In genomic region chr1:76009601-76010000, GRCm38 (mm10) we compare ENCODE assay signal across 10 mouse cellular contexts.
A peak's percentile ranks its signal among the peaks of the same experiment; 100 is the strongest.
DNase-seq lines count a peak whose midpoint lies in the region; ATAC-seq and TF ChIP-seq lines count a peak whose summit lies in the region.
"Had no signal": no experiment of that assay in that cellular context is flagged by ENCODE, and none has a peak within 500 bp of the region (broad histone marks: within the 10 kb centered on the region; RNA-seq: fewer than 3 reads in every experiment).

No protein-coding gene starts in this region.

- no peak for ATAC-seq in hindbrain, embryonic 11.5 days (ENCODE audit: low FRiP score)
- no peak for ATAC-seq in hindbrain, postnatal 0 days
- ATAC-seq in embryonic facial prominence, embryonic 11.5 days (replicated peaks; ENCODE audit: insufficient number of reproducible peaks, low FRiP score, low TSS enrichment, low read depth): 0 out of 2 replicates have a peak, but pooled peaks have one; percentile 18
- ATAC-seq in cerebellum, adult (ENCODE audit: insufficient number of reproducible peaks, low FRiP score, low TSS enrichment): no peak
- ATAC-seq: intestine, postnatal 0 days had no signal

- H3K4me1 ChIP-seq in hindbrain, embryonic 11.5 days (replicated peaks; ENCODE audit: control insufficient read depth, insufficient read depth, low read length): no peaks in the 10 kb centered on the region
- no peaks in the 10 kb centered on the region for H3K4me1 ChIP-seq in hindbrain, postnatal 0 days (ENCODE audit: insufficient read depth, low read length)
- H3K4me1 ChIP-seq in embryonic facial prominence, embryonic 11.5 days (ENCODE audit: control insufficient read depth, insufficient read depth, low read length): no peaks in the 10 kb centered on the region; the same call in none of the 2 replicates

- H3K9ac ChIP-seq in hindbrain, embryonic 11.5 days (ENCODE audit: low read depth, low read length): no peak overlapping the region
- H3K9ac ChIP-seq in hindbrain, postnatal 0 days (replicated peaks; ENCODE audit: low read length): no peak overlapping the region
- no peak overlapping the region for H3K9ac ChIP-seq in embryonic facial prominence, embryonic 11.5 days (replicated peaks; ENCODE audit: low read length)
- H3K9ac ChIP-seq: embryonic facial prominence, embryonic 13.5 days had no signal

- intact Hi-C loops in heart, postnatal 25 days (cut with DNase I): no loop called here

- no peak overlapping the region for H3K27ac ChIP-seq in hindbrain, embryonic 11.5 days (ENCODE audit: low read depth, low read length)
- no peak overlapping the region for H3K27ac ChIP-seq in hindbrain, postnatal 0 days
- no peak overlapping the region for H3K27ac ChIP-seq in embryonic facial prominence, embryonic 11.5 days (replicated peaks; ENCODE audit: low read depth, low read length)
- H3K27ac ChIP-seq: embryonic facial prominence, embryonic 13.5 days had no signal

- H3K36me3 ChIP-seq in hindbrain, embryonic 11.5 days (ENCODE audit: control insufficient read depth, insufficient read depth, low read length): no peaks in the 10 kb centered on the region
- no peaks in the 10 kb centered on the region for H3K36me3 ChIP-seq in hindbrain, postnatal 0 days (ENCODE audit: insufficient read depth, low read length)
- H3K36me3 ChIP-seq in embryonic facial prominence, embryonic 11.5 days (replicated peaks; ENCODE audit: control insufficient read depth, insufficient read depth, low read depth, low read length): no peaks in the 10 kb centered on the region
- H3K36me3 ChIP-seq: embryonic facial prominence, embryonic 13.5 days had no signal

- H3K4me3 ChIP-seq in hindbrain, embryonic 11.5 days (ENCODE audit: low read depth, low read length): no peak overlapping the region
- H3K4me3 ChIP-seq in hindbrain, postnatal 0 days (ENCODE audit: low read length): no peak overlapping the region
- H3K4me3 ChIP-seq in embryonic facial prominence, embryonic 11.5 days (ENCODE audit: low read depth, low read length): no peak overlapping the region
- H3K4me3 ChIP-seq: embryonic facial prominence, embryonic 13.5 days had no signal

- TF ChIP-seq CTCF in hindbrain, postnatal 0 days (IDR thresholded peaks at IDR 0.05; ENCODE audit: low read depth): no peak

- H3K27me3 ChIP-seq in hindbrain, embryonic 11.5 days (ENCODE audit: control insufficient read depth, insufficient read depth, low read length): no peaks in the 10 kb centered on the region
- H3K27me3 ChIP-seq in hindbrain, postnatal 0 days (ENCODE audit: insufficient read depth, low read length): no peaks in the 10 kb centered on the region
- H3K27me3 ChIP-seq in embryonic facial prominence, embryonic 11.5 days (ENCODE audit: control insufficient read depth, insufficient read depth, low read length): no peaks in the 10 kb centered on the region
- H3K27me3 ChIP-seq: embryonic facial prominence, embryonic 13.5 days had no signal

- H3K4me2 ChIP-seq in hindbrain, embryonic 11.5 days (replicated peaks; ENCODE audit: low read depth, low read length): no peak overlapping the region
- H3K4me2 ChIP-seq in hindbrain, postnatal 0 days (ENCODE audit: low read depth, low read length): no peak overlapping the region
- no peak overlapping the region for H3K4me2 ChIP-seq in embryonic facial prominence, embryonic 11.5 days (ENCODE audit: low read depth, low read length)
- H3K4me2 ChIP-seq: embryonic facial prominence, embryonic 13.5 days had no signal

- DNase-seq in hindbrain, embryonic 11.5 days (ENCODE audit: low spot score): peak; percentile 38
- no peak for DNase-seq in hindbrain, postnatal 0 days (ENCODE audit: low spot score)
- peak; percentile 84 for DNase-seq in embryonic facial prominence, embryonic 11.5 days (ENCODE audit: low spot score)
- DNase-seq in heart, postnatal 25 days (ENCODE audit: low spot score): peak; percentile 11
- DNase-seq in lung, postnatal 14 days: peak; percentile 43
- no peak for DNase-seq in Muller cell, postnatal 12 days (ENCODE audit: inconsistent ontology term)
- DNase-seq in layer of hippocampus, adult 9-10 months (ENCODE audit: low spot score): no peak

- H3K9me3 ChIP-seq in hindbrain, embryonic 11.5 days (ENCODE audit: control insufficient read depth, low read length): no peaks in the 10 kb centered on the region
- H3K9me3 ChIP-seq in hindbrain, postnatal 0 days (ENCODE audit: low read length): no peaks in the 10 kb centered on the region
- H3K9me3 ChIP-seq in embryonic facial prominence, embryonic 11.5 days (replicated peaks; ENCODE audit: control insufficient read depth, low read length): no peaks in the 10 kb centered on the region
- H3K9me3 ChIP-seq: embryonic facial prominence, embryonic 13.5 days had no signal

- WGBS in hindbrain, embryonic 11.5 days: 17% methylated on average over 3 of the region's 3 CpGs
- WGBS in hindbrain, postnatal 0 days: 32% methylated on average over 3 of the region's 3 CpGs
- WGBS in embryonic facial prominence, embryonic 11.5 days: 5% methylated on average over 3 of the region's 3 CpGs

Comparison
In these comparisons a context has a peak if more than half of its experiments do, and no peak if none do; other contexts are left out.
1. DNase-seq: peak in hindbrain, embryonic 11.5 days (single experiment), embryonic facial prominence, embryonic 11.5 days (single experiment), heart, postnatal 25 days (single experiment) and lung, postnatal 14 days (single experiment); none in hindbrain, postnatal 0 days (single experiment), Muller cell, postnatal 12 days (single experiment) and layer of hippocampus, adult 9-10 months (single experiment).